Mouse (Mus musculus): ENCODE results near the gene Ccl1. TPM values are rescaled to one million over a fixed set of nuclear protein-coding genes. Genes with fewer than 3 reads are reported as not detected.

Ccl1 gene
- polyA plus RNA-seq, 1 experiment from 2014 or later, result not detected

DNA sequence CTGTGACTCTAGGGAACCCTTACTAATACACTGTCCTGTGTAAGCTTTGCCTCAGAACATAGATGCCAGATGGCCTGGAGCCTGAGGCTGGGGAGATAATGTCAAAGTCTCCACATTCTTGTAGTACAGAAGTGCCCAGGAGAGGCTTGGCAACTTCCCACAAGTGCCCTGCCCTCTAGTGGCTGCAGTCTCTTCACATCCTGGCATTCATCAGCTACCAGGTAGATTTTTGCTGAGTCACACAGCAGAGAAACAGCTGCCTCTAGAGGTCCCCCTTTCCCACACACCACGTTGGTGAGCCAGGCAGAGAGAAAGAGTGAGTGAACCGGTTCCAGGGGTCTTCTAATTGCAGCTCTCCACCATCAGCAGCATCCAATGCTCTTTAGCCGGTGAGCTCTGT, 130.7 kb downstream of the Ccl1 start:
- H3K4me1 ChIP-seq (ENCODE audit: control insufficient read depth, insufficient read depth, low read length), result no peaks in the 10 kb centered on the region
- peaks cover 3% of the 10 kb centered on the region; the same call in 1 of the 2 replicates for H3K27me3 ChIP-seq (replicated peaks; ENCODE audit: control insufficient read depth, insufficient read depth, low read length)
- no peak overlapping the region for H3K4me2 ChIP-seq (ENCODE audit: low read depth, low read length)
- ATAC-seq (ENCODE audit: low read depth) (no peak), DNase-seq (ENCODE audit: low spot score) (peak; percentile 68)
- H3K9me3 ChIP-seq (ENCODE audit: control insufficient read depth, low read length), result no peaks in the 10 kb centered on the region
- H3K9ac ChIP-seq (ENCODE audit: low read depth, low read length), result no peak overlapping the region
- 16% methylated on average over 3 of the region's 3 CpGs for whole genome bisulfite sequencing
- no peaks in the 10 kb centered on the region for H3K36me3 ChIP-seq (ENCODE audit: control insufficient read depth, insufficient read depth, low read length)
- no peak overlapping the region for H3K27ac ChIP-seq (replicated peaks; ENCODE audit: low read depth, low read length)
- no peak overlapping the region for H3K4me3 ChIP-seq (ENCODE audit: low read depth, low read length)

DNA sequence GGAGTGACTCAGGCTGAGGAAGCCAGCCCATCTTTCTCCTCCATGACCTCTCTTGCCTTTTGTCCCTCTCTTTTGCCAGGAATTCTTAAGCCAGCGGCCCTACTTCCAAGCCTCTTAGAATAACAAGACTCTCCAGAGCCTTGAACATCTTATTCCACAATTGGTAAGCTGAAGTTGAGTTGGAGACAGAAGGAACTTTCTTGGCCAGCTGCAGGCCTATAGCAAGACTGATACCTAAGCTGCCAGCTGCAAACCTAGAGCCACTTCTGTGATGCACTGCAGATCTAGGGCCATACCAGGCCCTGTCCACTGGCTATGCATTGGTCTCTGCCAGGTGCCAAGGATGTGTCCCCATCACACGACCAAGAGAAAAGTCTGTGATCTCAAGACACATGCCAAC, 132.0 kb downstream of the Ccl1 start:
- DNase-seq (ENCODE audit: low spot score), result no peak
- Histone ChIP-seq H3K4me2 (ENCODE audit: low read depth, low read length) (no peak overlapping the region), H3K9me3 (ENCODE audit: control insufficient read depth, low read length) (peaks cover 4% of the 10 kb centered on the region; the same call in 1 of the 2 replicates), H3K4me1 (ENCODE audit: control insufficient read depth, insufficient read depth, low read length) (no peaks in the 10 kb centered on the region), H3K9ac (ENCODE audit: low read depth, low read length) (no peak overlapping the region), H3K36me3 (ENCODE audit: control insufficient read depth, insufficient read depth, low read length) (no peaks in the 10 kb centered on the region), H3K4me3 (ENCODE audit: low read depth, low read length) (no peak overlapping the region), H3K27me3 (replicated peaks; ENCODE audit: control insufficient read depth, insufficient read depth, low read length) (0 out of 2 replicates have a peak, but pooled peaks cover 2% of the 10 kb centered on the region), H3K27ac (replicated peaks; ENCODE audit: low read depth, low read length) (no peak overlapping the region)
- ATAC-seq (ENCODE audit: low read depth), result no peak
- 86% methylated on average over 2 of the region's 2 CpGs for WGBS

DNA sequence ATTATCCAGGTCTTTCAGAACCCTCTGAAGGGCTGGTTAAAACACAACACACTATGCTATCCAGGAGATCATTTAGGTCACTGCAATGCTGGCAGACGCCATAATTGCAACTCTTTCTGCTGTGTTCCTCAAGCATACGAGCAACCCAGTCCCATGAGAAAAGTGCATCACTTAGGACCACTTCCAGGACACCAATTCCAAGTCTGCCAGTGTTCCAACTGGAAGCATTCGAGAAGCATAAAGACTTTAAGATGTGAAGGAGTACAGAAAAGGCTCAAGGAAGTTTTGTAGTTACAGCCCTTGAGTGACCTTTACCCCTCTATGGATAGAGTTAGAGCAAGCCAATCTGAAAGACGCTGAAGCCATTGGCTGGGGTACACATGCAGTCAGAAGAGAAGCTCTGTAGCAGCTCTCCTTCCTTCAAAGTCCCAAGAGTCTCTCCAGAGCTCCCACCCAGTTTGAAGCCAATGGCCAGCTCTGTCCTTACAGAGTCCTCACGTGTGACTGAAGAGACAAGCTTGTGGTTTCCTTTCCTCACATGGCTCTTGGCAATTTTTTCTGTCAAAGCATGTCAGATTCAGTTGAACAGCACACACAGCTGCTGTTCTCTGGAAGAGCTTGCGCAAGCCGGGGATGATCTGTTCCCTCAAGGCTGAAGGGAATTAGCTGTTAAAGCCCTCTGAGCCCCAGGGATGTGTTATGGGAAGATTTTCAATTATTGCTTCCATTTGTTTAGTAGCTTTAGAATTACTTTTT, 134.0 kb downstream of the Ccl1 start:
- no peak overlapping the region for H3K4me2 ChIP-seq (ENCODE audit: low read depth, low read length)
- ATAC-seq (ENCODE audit: low read depth) (no peak), DNase-seq (ENCODE audit: low spot score) (peak; percentile 67)
- H3K9me3 ChIP-seq (ENCODE audit: control insufficient read depth, low read length), result peaks cover 4% of the 10 kb centered on the region; the same call in 1 of the 2 replicates
- H3K27me3 ChIP-seq (replicated peaks; ENCODE audit: control insufficient read depth, insufficient read depth, low read length), result no peaks in the 10 kb centered on the region
- no peaks in the 10 kb centered on the region for H3K36me3 ChIP-seq (ENCODE audit: control insufficient read depth, insufficient read depth, low read length)
- 50% methylated on average over 7 of the region's 7 CpGs for WGBS
- no peak overlapping the region for H3K9ac ChIP-seq (ENCODE audit: low read depth, low read length)
- no peaks in the 10 kb centered on the region for H3K4me1 ChIP-seq (ENCODE audit: control insufficient read depth, insufficient read depth, low read length)
- no peak overlapping the region for H3K27ac ChIP-seq (replicated peaks; ENCODE audit: low read depth, low read length)
- H3K4me3 ChIP-seq (ENCODE audit: low read depth, low read length), result no peak overlapping the region

DNA sequence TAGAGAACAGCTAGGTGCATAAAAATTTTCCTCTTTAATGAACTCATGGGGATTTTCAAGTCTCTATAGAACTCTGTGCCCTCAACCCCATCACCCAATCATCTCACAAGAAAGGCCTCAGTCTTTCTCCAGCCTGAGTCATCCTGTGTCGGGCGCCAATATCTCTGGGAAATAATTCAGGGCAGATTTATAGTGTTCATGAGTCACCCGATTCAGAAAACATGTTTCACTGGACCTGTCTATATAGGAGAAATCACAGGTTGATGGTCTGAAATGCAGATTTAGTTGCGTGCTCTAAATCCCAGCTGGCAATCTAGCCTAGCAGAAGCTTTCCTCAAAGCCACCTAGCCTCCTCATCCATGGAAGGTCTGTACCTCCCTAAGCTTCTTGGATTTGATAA, 136.0 kb downstream of the Ccl1 start:
- 90% methylated on average over 4 of the region's 4 CpGs for WGBS
- ATAC-seq (ENCODE audit: low read depth) (no peak), DNase-seq (ENCODE audit: low spot score) (no peak)
- H3K27ac ChIP-seq (replicated peaks; ENCODE audit: low read depth, low read length), result no peak overlapping the region
- H3K4me1 ChIP-seq (ENCODE audit: control insufficient read depth, insufficient read depth, low read length), result no peaks in the 10 kb centered on the region
- peaks cover 4% of the 10 kb centered on the region; the same call in 1 of the 2 replicates for H3K9me3 ChIP-seq (ENCODE audit: control insufficient read depth, low read length)
- no peak overlapping the region for H3K9ac ChIP-seq (ENCODE audit: low read depth, low read length)
- no peak overlapping the region for H3K4me3 ChIP-seq (ENCODE audit: low read depth, low read length)
- H3K4me2 ChIP-seq (ENCODE audit: low read depth, low read length), result no peak overlapping the region
- H3K36me3 ChIP-seq (ENCODE audit: control insufficient read depth, insufficient read depth, low read length), result no peaks in the 10 kb centered on the region
- no peaks in the 10 kb centered on the region; the same call in 1 of the 2 replicates for H3K27me3 ChIP-seq (replicated peaks; ENCODE audit: control insufficient read depth, insufficient read depth, low read length)

DNA sequence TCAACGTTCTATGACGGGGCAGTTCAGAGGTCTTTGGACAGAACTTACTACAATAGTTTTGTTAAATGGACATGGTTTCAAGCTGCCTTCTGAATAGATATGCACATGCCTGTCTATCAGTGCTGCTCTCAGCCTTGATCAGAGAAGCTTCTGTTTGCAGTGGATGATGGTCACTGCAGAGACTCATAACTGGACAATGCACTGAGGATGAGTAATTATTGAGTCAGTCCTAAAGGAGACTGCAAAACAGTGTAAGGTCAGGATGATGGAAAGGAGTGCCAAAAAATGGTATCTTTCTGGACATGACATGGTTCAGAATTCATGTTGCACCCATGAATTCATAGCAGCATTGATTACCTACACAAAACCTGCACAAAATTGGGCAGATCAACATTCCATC, 137.2 kb downstream of the Ccl1 start:
- H3K36me3 ChIP-seq (ENCODE audit: control insufficient read depth, insufficient read depth, low read length), result no peaks in the 10 kb centered on the region
- H3K4me2 ChIP-seq (ENCODE audit: low read depth, low read length), result no peak overlapping the region
- H3K9me3 ChIP-seq (ENCODE audit: control insufficient read depth, low read length), result peaks cover 4% of the 10 kb centered on the region; the same call in 1 of the 2 replicates
- H3K4me3 ChIP-seq (ENCODE audit: low read depth, low read length), result no peak overlapping the region
- no peaks in the 10 kb centered on the region; the same call in 1 of the 2 replicates for H3K27me3 ChIP-seq (replicated peaks; ENCODE audit: control insufficient read depth, insufficient read depth, low read length)
- WGBS, result 95% methylated on average over 2 of the region's 2 CpGs
- H3K9ac ChIP-seq (ENCODE audit: low read depth, low read length), result no peak overlapping the region
- no peak overlapping the region for H3K27ac ChIP-seq (replicated peaks; ENCODE audit: low read depth, low read length)
- ATAC-seq (ENCODE audit: low read depth) (no peak), DNase-seq (ENCODE audit: low spot score) (no peak)
- H3K4me1 ChIP-seq (ENCODE audit: control insufficient read depth, insufficient read depth, low read length), result no peaks in the 10 kb centered on the region

DNA sequence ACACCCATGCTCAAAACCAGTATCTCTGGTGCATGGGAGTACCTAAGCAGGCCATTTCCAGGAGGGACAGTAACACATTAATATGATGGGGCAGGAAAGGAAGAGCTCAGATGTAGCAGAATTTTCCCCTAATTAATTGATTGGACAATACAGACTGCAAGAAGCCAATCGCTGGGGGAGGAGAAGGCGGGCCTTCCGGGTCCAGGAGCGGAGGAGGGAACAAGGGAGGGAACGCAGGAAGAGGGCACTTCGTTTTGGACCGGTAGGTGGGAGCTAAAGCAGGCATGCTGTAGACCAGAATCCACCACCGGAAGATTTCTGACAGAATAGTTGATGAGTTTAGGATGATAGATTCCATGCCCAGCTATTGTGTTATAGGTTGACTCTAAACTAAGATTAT, 142.2 kb downstream of the Ccl1 start:
- Histone ChIP-seq H3K4me3 (ENCODE audit: low read depth, low read length) (no peak overlapping the region), H3K27me3 (replicated peaks; ENCODE audit: control insufficient read depth, insufficient read depth, low read length) (no peaks in the 10 kb centered on the region; the same call in 1 of the 2 replicates), H3K4me1 (ENCODE audit: control insufficient read depth, insufficient read depth, low read length) (no peaks in the 10 kb centered on the region), H3K4me2 (ENCODE audit: low read depth, low read length) (no peak overlapping the region), H3K9ac (ENCODE audit: low read depth, low read length) (no peak overlapping the region), H3K36me3 (ENCODE audit: control insufficient read depth, insufficient read depth, low read length) (no peaks in the 10 kb centered on the region), H3K27ac (replicated peaks; ENCODE audit: low read depth, low read length) (no peak overlapping the region), H3K9me3 (ENCODE audit: control insufficient read depth, low read length) (no peaks in the 10 kb centered on the region)
- 72% methylated on average over 8 of the region's 8 CpGs for WGBS
- DNase-seq (ENCODE audit: low spot score) (no peak), ATAC-seq (ENCODE audit: low read depth) (no peak)

DNA sequence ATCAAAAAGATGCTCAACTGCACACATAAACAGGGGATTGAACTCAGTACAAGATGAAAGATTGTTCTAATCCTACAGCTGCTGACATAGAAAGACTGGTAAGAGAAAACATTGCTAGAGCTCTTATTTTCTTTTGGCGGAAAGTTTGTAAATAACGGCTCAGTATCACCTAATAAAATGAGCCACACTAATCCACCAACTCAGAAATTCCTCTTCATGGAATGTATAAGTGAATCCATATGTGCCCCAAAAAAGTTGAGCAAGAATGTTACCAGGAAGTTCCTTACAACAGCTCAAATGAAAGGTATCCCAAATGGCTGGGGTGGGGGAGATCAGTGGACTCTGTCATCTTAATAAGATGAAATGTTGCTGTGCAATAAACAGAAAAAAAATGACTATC, 146.4 kb downstream of the Ccl1 start:
- Histone ChIP-seq H3K4me2 (ENCODE audit: low read depth, low read length) (no peak overlapping the region), H3K36me3 (ENCODE audit: control insufficient read depth, insufficient read depth, low read length) (no peaks in the 10 kb centered on the region), H3K27ac (replicated peaks; ENCODE audit: low read depth, low read length) (no peak overlapping the region), H3K4me1 (ENCODE audit: control insufficient read depth, insufficient read depth, low read length) (no peaks in the 10 kb centered on the region), H3K9me3 (ENCODE audit: control insufficient read depth, low read length) (no peaks in the 10 kb centered on the region), H3K4me3 (ENCODE audit: low read depth, low read length) (no peak overlapping the region), H3K27me3 (replicated peaks; ENCODE audit: control insufficient read depth, insufficient read depth, low read length) (no peaks in the 10 kb centered on the region), H3K9ac (ENCODE audit: low read depth, low read length) (no peak overlapping the region)
- ATAC-seq (ENCODE audit: low read depth) (no peak), DNase-seq (ENCODE audit: low spot score) (peak; percentile 5)
- WGBS, result 72% methylated on average over 2 of the region's 2 CpGs

DNA sequence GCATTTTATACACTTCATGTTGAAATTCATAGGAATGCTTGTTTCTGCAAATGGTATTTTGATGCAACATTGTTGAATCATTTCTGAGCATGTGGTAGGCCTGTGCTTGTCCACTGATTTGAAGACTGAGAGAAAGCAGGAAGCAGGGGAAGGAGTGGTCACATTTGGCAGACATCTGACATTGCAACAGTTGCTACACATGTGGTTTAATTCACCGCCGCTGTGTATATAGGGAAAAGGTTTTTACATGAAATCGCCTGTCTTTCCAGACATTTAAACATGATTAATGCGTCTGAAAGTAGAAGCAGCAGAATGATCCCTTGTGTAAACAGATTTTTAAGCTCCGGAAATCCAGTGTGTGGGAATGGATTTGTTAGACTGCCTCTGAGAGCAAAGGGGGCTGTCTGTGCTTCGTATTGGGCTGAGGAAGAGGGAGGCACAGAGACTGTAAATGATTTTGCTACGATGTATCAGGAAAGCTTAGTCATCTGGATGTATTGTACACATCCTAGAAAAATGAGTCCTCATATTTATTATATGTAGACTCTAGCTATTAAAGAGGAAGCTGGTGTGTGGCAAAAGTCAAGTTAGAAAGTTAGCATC, 165.9 kb downstream of the Ccl1 start:
- ATAC-seq (ENCODE audit: low read depth) (peak; percentile 85; the same call in 1 of the 2 replicates), DNase-seq (ENCODE audit: low spot score) (peak; percentile 92)
- Histone ChIP-seq H3K36me3 (ENCODE audit: control insufficient read depth, insufficient read depth, low read length) (no peaks in the 10 kb centered on the region), H3K27ac (replicated peaks; ENCODE audit: low read depth, low read length) (no peak overlapping the region; the same call in 1 of the 2 replicates), H3K4me3 (ENCODE audit: low read depth, low read length) (no peak overlapping the region), H3K4me1 (ENCODE audit: control insufficient read depth, insufficient read depth, low read length) (0 out of 2 replicates have a peak, but pooled peaks cover 9% of the 10 kb centered on the region), H3K9me3 (ENCODE audit: control insufficient read depth, low read length) (no peaks in the 10 kb centered on the region), H3K27me3 (replicated peaks; ENCODE audit: control insufficient read depth, insufficient read depth, low read length) (no peaks in the 10 kb centered on the region; the same call in 1 of the 2 replicates), H3K9ac (ENCODE audit: low read depth, low read length) (no peak overlapping the region), H3K4me2 (ENCODE audit: low read depth, low read length) (0 out of 2 replicates have a peak overlapping the region, but pooled peaks have one; percentile 6)
- WGBS, result 19% methylated on average over 7 of the region's 7 CpGs
